Mouse (Mus musculus): ENCODE results near the gene Ptpa.
A peak's percentile ranks its signal among the peaks of the same experiment; 100 is the strongest.
"Not testable (repeated sequence)": the region's sequence is repeated elsewhere in the genome, so short reads cannot be mapped to it uniquely, and the experiment has no call there.

Gene Ptpa

GRCm38 (mm10) chr2:30402351-30402826 is 13.4 kb upstream of the Ptpa start:
- no peak for DNase-seq (ENCODE audit: low spot score)

- DNase-seq (ENCODE audit: low spot score): no peak
Measured at GRCm38 (mm10) chr2:30402843-30403242, 13.0 kb upstream of the Ptpa start.

GRCm38 (mm10) chr2:30403870-30404269 is 12.0 kb upstream of the Ptpa start:
- DNase-seq (ENCODE audit: low spot score): no peak

GRCm38 (mm10) chr2:30407221-30407620 is 8.6 kb upstream of the Ptpa start:
- DNase-seq (ENCODE audit: low spot score): no peak

GRCm38 (mm10) chr2:30407778-30408177 is 8.1 kb upstream of the Ptpa start:
- no peak for DNase-seq (ENCODE audit: low spot score)

GRCm38 (mm10) chr2:30408452-30409100 is 7.3 kb upstream of the Ptpa start:
- DNase-seq (ENCODE audit: low spot score): no peak

- DNase-seq (ENCODE audit: low spot score): no peak
Measured at GRCm38 (mm10) chr2:30409454-30410176, 6.2 kb upstream of the Ptpa start.

GRCm38 (mm10) chr2:30413038-30413973 is 2.5 kb upstream of the Ptpa start:
- DNase-seq (ENCODE audit: low spot score): no peak

- no peak for DNase-seq (ENCODE audit: low spot score)
Measured at GRCm38 (mm10) chr2:30414101-30414500, 1.7 kb upstream of the Ptpa start.

GRCm38 (mm10) chr2:30414681-30415080 is 1.2 kb upstream of the Ptpa start:
- no peak for DNase-seq (ENCODE audit: low spot score)

GRCm38 (mm10) chr2:30415157-30415935 is 493 bp upstream of the Ptpa start, which contains the start of gene Crat:
Crat (minus strand) TSS chr2:30415813.
- DNase-seq (ENCODE audit: low spot score): peak; percentile 96

- no peak for DNase-seq (ENCODE audit: low spot score)
Measured at GRCm38 (mm10) chr2:30416649-30416965, 768 bp downstream of the Ptpa start.

GRCm38 (mm10) chr2:30417154-30417553 is 1.3 kb downstream of the Ptpa start:
- DNase-seq (ENCODE audit: low spot score): not testable (repeated sequence)

- no peak for DNase-seq (ENCODE audit: low spot score)
Measured at GRCm38 (mm10) chr2:30417595-30418165, 1.8 kb downstream of the Ptpa start.

GRCm38 (mm10) chr2:30418259-30418658 is 2.4 kb downstream of the Ptpa start:
- no peak for DNase-seq (ENCODE audit: low spot score)

- no peak for DNase-seq (ENCODE audit: low spot score)
Measured at GRCm38 (mm10) chr2:30419112-30419511, 3.3 kb downstream of the Ptpa start.

- no peak for DNase-seq (ENCODE audit: low spot score)
Measured at GRCm38 (mm10) chr2:30421432-30421831, 5.6 kb downstream of the Ptpa start.

- peak; percentile 49 for DNase-seq (ENCODE audit: low spot score)
Measured at GRCm38 (mm10) chr2:30429156-30429555, 13.3 kb downstream of the Ptpa start.

GRCm38 (mm10) chr2:30435326-30436155 is 19.7 kb downstream of the Ptpa start:
- DNase-seq (ENCODE audit: low spot score): peak; percentile 74

- DNase-seq (ENCODE audit: low spot score): peak; percentile 58
Measured at GRCm38 (mm10) chr2:30436156-30436545, 20.3 kb downstream of the Ptpa start.
